Mouse (Mus musculus) forebrain, embryonic 11.5 days (tissue): ENCODE data around the gene Defb9. TPM values are rescaled to one million over a fixed set of nuclear protein-coding genes. Genes with fewer than 3 reads are reported as not detected.

Experiments
- polyA plus RNA-seq: library from polyadenylated mRNA; unstranded; fragments of >200 nt; fragmentation: Nextera tagmentation; extraction: Ambion mirVana; gene quantifications from 2 replicates; pipeline ENCODE4 v1.2.1, GENCODE M21; 2014

Gene Defb9
- polyA plus RNA-seq, 1 experiment from 2014 or later, result not detected

Other genes with a start within 250 kb of the Defb9 start
- gene Defa17, start 229.6 kb downstream of the Defb9 start, polyA plus RNA-seq, result not detected in 2 replicates
- not detected in 2 replicates for gene Defa34, start 219.6 kb downstream of the Defb9 start, polyA plus RNA-seq
- not detected in 2 replicates for gene AY761184, start 181.8 kb downstream of the Defb9 start, polyA plus RNA-seq
- not detected in 2 replicates for gene Defa24, start 150.9 kb downstream of the Defb9 start, polyA plus RNA-seq
- gene Defb50, start 61.9 kb downstream of the Defb9 start, polyA plus RNA-seq, result not detected in 2 replicates
- gene Defb2, start 45.5 kb downstream of the Defb9 start, polyA plus RNA-seq, result not detected in 2 replicates
- not detected in 2 replicates for gene Defb10, start 26.5 kb downstream of the Defb9 start, polyA plus RNA-seq
- not detected in 2 replicates for gene Defb11, start 21.0 kb upstream of the Defb9 start, polyA plus RNA-seq
- gene Defb15, start 47.3 kb upstream of the Defb9 start, polyA plus RNA-seq, result not detected in 2 replicates
- not detected in 2 replicates for gene Defb35, start 52.9 kb upstream of the Defb9 start, polyA plus RNA-seq
- not detected in 2 replicates for gene Defb13, start 61.3 kb upstream of the Defb9 start, polyA plus RNA-seq
- gene Fam90a1a, start 73.3 kb upstream of the Defb9 start, polyA plus RNA-seq, result not detected in 2 replicates
- not detected in 2 replicates for gene Ccdc70, start 84.4 kb upstream of the Defb9 start, polyA plus RNA-seq
- 2.3 and 2.6 TPM in 2 replicates for gene Atp7b, start 174.9 kb upstream of the Defb9 start, polyA plus RNA-seq
- gene Alg11, start 175.3 kb upstream of the Defb9 start, polyA plus RNA-seq, result 30.9 and 35.8 TPM in 2 replicates
- 0.21 and 0.24 TPM in 2 replicates for gene Nek5, start 239.6 kb upstream of the Defb9 start, polyA plus RNA-seq